ENCODE assay signal across 16 mouse cellular contexts in genomic region chr14:77633172-77633542, GRCm38 (mm10).
"Had no signal": no experiment of that assay in that cellular context is flagged by ENCODE, and none has a peak within 500 bp of the region (broad histone marks: within the 10 kb centered on the region; RNA-seq: fewer than 3 reads in every experiment).

No protein-coding gene starts in this region.

- H3K4me2 ChIP-seq: limb, embryonic 12.5 days; liver, embryonic 13.5 days; neural tube, embryonic 13.5 days had no signal

- H3K9me3 ChIP-seq: limb, embryonic 12.5 days; liver, embryonic 13.5 days; megakaryocyte, embryonic 14.5 days; neural tube, embryonic 13.5 days had no signal

- H3K27ac ChIP-seq: layer of hippocampus, adult 2 months; limb, embryonic 12.5 days; liver, embryonic 13.5 days; macrophage; neural tube, embryonic 13.5 days had no signal

- H3K4me3 ChIP-seq: layer of hippocampus, adult 2 months; limb, embryonic 12.5 days; liver, embryonic 13.5 days; megakaryocyte, embryonic 14.5 days; neural tube, embryonic 13.5 days had no signal

- H3K27me3 ChIP-seq: limb, embryonic 12.5 days; liver, embryonic 13.5 days; neural tube, embryonic 13.5 days had no signal

- ATAC-seq: liver, postnatal 0 days; lung, postnatal 0 days had no signal

- H3K36me3 ChIP-seq: limb, embryonic 12.5 days; liver, embryonic 13.5 days; neural tube, embryonic 13.5 days had no signal

- H3K4me1 ChIP-seq: liver, embryonic 13.5 days had no signal

- H3K9ac ChIP-seq: limb, embryonic 12.5 days; liver, embryonic 13.5 days; liver, postnatal 0 days; neural tube, embryonic 13.5 days had no signal

- DNase-seq: kidney, adult 18-20 months; kidney, postnatal 10 days; kidney, postnatal 4 days; liver; liver, embryonic 13.5 days; liver, postnatal 0 days; right cerebral cortex, postnatal 4 days; spleen, adult 18-20 months; thymus, adult 18-20 months; thymus, postnatal 14 days had no signal
